ENCODE assay signal across 8 mouse cellular contexts in the genomic region with DNA sequence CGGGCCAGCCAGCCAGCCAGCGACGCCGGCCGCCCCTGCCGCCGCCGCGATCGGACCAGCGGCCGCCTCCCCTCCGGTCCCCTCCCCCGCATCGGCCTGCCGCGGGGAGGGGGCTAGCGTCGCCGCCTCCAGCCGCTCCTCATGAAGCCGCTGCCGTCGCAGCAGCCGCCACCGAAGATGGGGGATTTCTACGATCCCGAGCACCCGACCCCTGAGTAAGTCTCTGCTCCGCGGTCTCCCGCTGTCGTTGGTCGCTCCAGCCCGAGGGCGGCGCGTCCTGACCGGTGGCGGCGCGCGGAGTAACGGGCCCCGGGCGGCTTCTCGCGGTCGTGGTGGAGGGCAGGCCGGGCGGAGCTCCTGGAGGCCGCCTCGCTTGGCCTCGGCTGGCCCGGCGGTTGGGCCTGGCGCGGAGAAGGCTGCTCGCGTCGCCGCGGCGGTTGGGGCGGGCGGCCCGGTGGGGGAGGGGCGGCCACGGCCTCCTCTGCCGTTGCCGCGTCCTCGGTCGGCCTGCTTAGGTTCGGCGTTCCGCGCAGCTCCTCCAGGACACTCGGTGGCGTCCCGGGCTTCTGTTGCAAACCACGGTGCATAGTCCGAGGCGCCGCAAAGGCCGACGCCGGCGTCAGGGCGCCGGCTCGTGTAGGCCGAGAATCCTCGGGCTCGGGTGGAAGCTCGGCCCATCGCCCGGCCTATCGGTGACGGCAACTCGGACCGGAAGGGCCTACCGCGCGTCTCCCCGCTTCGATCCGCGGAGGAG. TPM values are rescaled to one million over a fixed set of nuclear protein-coding genes. Genes with fewer than 3 reads are reported as not detected.
A peak's percentile ranks its signal among the peaks of the same experiment; 100 is the strongest.
DNase-seq lines count a peak whose midpoint lies in the region; ATAC-seq and TF ChIP-seq lines count a peak whose summit lies in the region.

A gene (plus strand): TSS at position 60 of the 754 bp plus-strand sequence.

- H3K4me2 ChIP-seq in kidney, embryonic 14.5 days (replicated peaks; ENCODE audit: low read depth, low read length), result peak within 1 kb of the TSS; percentile 77
- H3K4me2 ChIP-seq in limb, embryonic 14.5 days (replicated peaks; ENCODE audit: low read depth, low read length, severe bottlenecking), result peak within 1 kb of the TSS; percentile 66
- H3K4me2 ChIP-seq in midbrain, embryonic 16.5 days (ENCODE audit: low read length), result peak within 1 kb of the TSS; percentile 77

- peak; percentile 87 for DNase-seq in CD4-positive helper T cell, adult 2 months (ENCODE audit: low read depth, low spot score)
- DNase-seq in heart, adult 9 months (ENCODE audit: low spot score in 2 of 2), result peak; percentile 65 to 70
- peak; percentile 30 for DNase-seq in limb, embryonic 14.5 days (ENCODE audit: low spot score)
- DNase-seq in splenic B cell, adult 2 months (ENCODE audit: low read depth, low spot score), result peak; percentile 72

- H3K4me1 ChIP-seq in bone marrow, adult 2 months (ENCODE audit: control insufficient read depth, insufficient read depth, low read length), result peaks cover 3% of the 10 kb centered on the region
- no peaks in the 10 kb centered on the region; the same call in 1 of the 2 replicates for H3K4me1 ChIP-seq in embryonic fibroblast, embryonic 13.5 days (ENCODE audit: control insufficient read depth, insufficient read depth, low read length)
- H3K4me1 ChIP-seq in kidney, embryonic 14.5 days (ENCODE audit: control insufficient read depth, insufficient read depth, low read length), result peaks cover 14% of the 10 kb centered on the region
- peaks cover 19% of the 10 kb centered on the region for H3K4me1 ChIP-seq in limb, embryonic 14.5 days (ENCODE audit: control insufficient read depth, insufficient read depth, low read length)
- peaks cover 37% of the 10 kb centered on the region for H3K4me1 ChIP-seq in midbrain, embryonic 16.5 days (ENCODE audit: control insufficient read depth, insufficient read depth, low read length)

- no peaks in the 10 kb centered on the region for H3K27me3 ChIP-seq in kidney, embryonic 14.5 days (ENCODE audit: control insufficient read depth, insufficient read depth, low read length)
- H3K27me3 ChIP-seq in limb, embryonic 14.5 days (ENCODE audit: control insufficient read depth, insufficient read depth, low read length), result no peaks in the 10 kb centered on the region
- no peaks in the 10 kb centered on the region for H3K27me3 ChIP-seq in midbrain, embryonic 16.5 days (ENCODE audit: control insufficient read depth, insufficient read depth, low read depth, low read length)
- H3K27me3 ChIP-seq in splenic B cell, adult 2 months (ENCODE audit: control insufficient read depth, insufficient read depth, low read length, poor library complexity, severe bottlenecking), result no peaks in the 10 kb centered on the region

- no peaks in the 10 kb centered on the region for H3K9me3 ChIP-seq in kidney, embryonic 14.5 days (ENCODE audit: control insufficient read depth, low read length)
- no peaks in the 10 kb centered on the region for H3K9me3 ChIP-seq in limb, embryonic 14.5 days (ENCODE audit: control insufficient read depth, low read length)
- H3K9me3 ChIP-seq in midbrain, embryonic 16.5 days (replicated peaks; ENCODE audit: control insufficient read depth, low read length, poor library complexity, severe bottlenecking), result no peaks in the 10 kb centered on the region

- peak within 1 kb of the TSS; percentile 91 for H3K9ac ChIP-seq in kidney, embryonic 14.5 days (ENCODE audit: low read depth, low read length)
- H3K9ac ChIP-seq in limb, embryonic 14.5 days (ENCODE audit: low read depth, low read length, severe bottlenecking), result peak within 1 kb of the TSS; percentile 99
- H3K9ac ChIP-seq in midbrain, embryonic 16.5 days (ENCODE audit: low read depth, low read length), result peak within 1 kb of the TSS; percentile 92

- peak within 1 kb of the TSS; percentile 100 for H3K27ac ChIP-seq in bone marrow, adult 2 months (ENCODE audit: control insufficient read depth, insufficient read depth, low read depth, low read length, poor library complexity)
- peak within 1 kb of the TSS; percentile 96 for H3K27ac ChIP-seq in embryonic fibroblast, embryonic 13.5 days (ENCODE audit: insufficient read depth, low read length)
- peak within 1 kb of the TSS; percentile 98 for H3K27ac ChIP-seq in kidney, embryonic 14.5 days (ENCODE audit: low read depth, low read length)
- H3K27ac ChIP-seq in limb, embryonic 14.5 days (replicated peaks; ENCODE audit: low read depth, low read length), result peak within 1 kb of the TSS; percentile 100
- peak within 1 kb of the TSS; percentile 99 for H3K27ac ChIP-seq in midbrain, embryonic 16.5 days (ENCODE audit: low read length)

- WGBS in bone marrow, adult 2 months, result under 1% methylated on average over 78 of the region's 109 CpGs
- WGBS in kidney, embryonic 14.5 days, result under 1% methylated on average over 84 of the region's 109 CpGs
- 2% methylated on average over 40 of the region's 109 CpGs for WGBS in limb, embryonic 14.5 days
- WGBS in midbrain, embryonic 16.5 days, result under 1% methylated on average over 76 of the region's 109 CpGs

- peaks cover 7% of the 10 kb centered on the region; the same call in 1 of the 2 replicates for H3K36me3 ChIP-seq in kidney, embryonic 14.5 days (ENCODE audit: control insufficient read depth, insufficient read depth, low read length)
- H3K36me3 ChIP-seq in limb, embryonic 14.5 days (ENCODE audit: control insufficient read depth, insufficient read depth, low read length), result 0 out of 2 replicates have a peak, but pooled peaks cover 1% of the 10 kb centered on the region
- no peaks in the 10 kb centered on the region for H3K36me3 ChIP-seq in midbrain, embryonic 16.5 days (ENCODE audit: control insufficient read depth, insufficient read depth, low read length)
- no peaks in the 10 kb centered on the region for H3K36me3 ChIP-seq in splenic B cell, adult 2 months (ENCODE audit: control insufficient read depth, insufficient read depth, low read length, poor library complexity, severe bottlenecking)

- ATAC-seq in kidney, embryonic 14.5 days (ENCODE audit: low FRiP score, low TSS enrichment), result peak; percentile 58
- peak; percentile 36 for ATAC-seq in limb, embryonic 14.5 days (ENCODE audit: low FRiP score, low read depth)
- peak; percentile 72 for ATAC-seq in midbrain, embryonic 16.5 days

- peak within 1 kb of the TSS; percentile 85 for H3K4me3 ChIP-seq in bone marrow, adult 2 months (replicated peaks; ENCODE audit: control insufficient read depth, low read depth, low read length)
- H3K4me3 ChIP-seq in embryonic fibroblast, embryonic 13.5 days (ENCODE audit: insufficient read depth, low read length), result peak within 1 kb of the TSS; percentile 98
- peak within 1 kb of the TSS; percentile 79 for H3K4me3 ChIP-seq in kidney, embryonic 14.5 days (ENCODE audit: low read length)
- H3K4me3 ChIP-seq in limb, embryonic 14.5 days (replicated peaks; ENCODE audit: low read length), result peak within 1 kb of the TSS; percentile 98
- H3K4me3 ChIP-seq in midbrain, embryonic 16.5 days (ENCODE audit: low read depth, low read length), result peak within 1 kb of the TSS; percentile 81

- TF ChIP-seq POLR2A in bone marrow, adult 2 months (IDR thresholded peaks at IDR 0.05; ENCODE audit: borderline replicate concordance, control insufficient read depth, low read depth, low read length), result peak; percentile 32; the same call in 1 of the 2 replicates
- TF ChIP-seq POLR2A in embryonic fibroblast, embryonic 13.5 days (IDR thresholded peaks at IDR 0.05; ENCODE audit: low read depth, low read length), result peak; percentile 44; the same call in 1 of the 2 replicates
- TF ChIP-seq POLR2A in limb, embryonic 14.5 days (IDR thresholded peaks at IDR 0.05; ENCODE audit: borderline replicate concordance, extremely low read depth, insufficient read depth, insufficient read length), result no peak

- TF ChIP-seq CTCF in bone marrow, adult 2 months (IDR thresholded peaks at IDR 0.05; ENCODE audit: control insufficient read depth, insufficient read depth, low read length), result no peak
- TF ChIP-seq CTCF in embryonic fibroblast, embryonic 13.5 days (IDR thresholded peaks at IDR 0.05; ENCODE audit: borderline replicate concordance, insufficient read depth, low read length), result no peak

RNA-seq across cellular contexts. Expression of the gene that starts here (rescaled TPM):
- polyA plus RNA-seq in bone marrow, adult 2 months (2011; ENCODE audit: insufficient read depth, insufficient read length, low replicate concordance, missing spikeins), result 39.4 and 65.9 TPM in 2 replicates
- 61.3 and 65.7 TPM in 2 replicates for polyA plus RNA-seq in embryonic fibroblast, embryonic 13.5 days (2011; ENCODE audit: insufficient read length, low read depth, missing spikeins)
- 46.5 and 55.9 TPM in 2 replicates for polyA plus RNA-seq in kidney, embryonic 14.5 days (2014; fragmentation: Nextera tagmentation; extraction: Ambion mirVana)
- polyA plus RNA-seq in limb, embryonic 14.5 days (2012; rRNA removed), result 86.3 and 86.5 TPM in 2 replicates
- 52.7 and 58.0 TPM in 2 replicates for polyA plus RNA-seq in limb, embryonic 14.5 days (2014; fragmentation: Nextera tagmentation; extraction: Ambion mirVana)
- 32.6 and 39.6 TPM in 2 replicates for polyA plus RNA-seq in midbrain, embryonic 16.5 days (2015; fragmentation: Nextera tagmentation; extraction: Ambion mirVana)

Comparison
In these comparisons a context has a peak if more than half of its experiments do, and no peak if none do; other contexts are left out.
1. Peak in every context shown above with its lines: DNase-seq, ATAC-seq, H3K4me3 ChIP-seq and H3K27ac ChIP-seq.
2. DNase-seq: peak in every context shown above with its lines; median percentile 87 in CD4-positive helper T cell, adult 2 months; 72 in splenic B cell, adult 2 months; 68 in heart, adult 9 months; 30 in limb, embryonic 14.5 days.